Mouse (Mus musculus): Measurements from ENCODE around the gene Fads6.

The Fads6 gene

DNA sequence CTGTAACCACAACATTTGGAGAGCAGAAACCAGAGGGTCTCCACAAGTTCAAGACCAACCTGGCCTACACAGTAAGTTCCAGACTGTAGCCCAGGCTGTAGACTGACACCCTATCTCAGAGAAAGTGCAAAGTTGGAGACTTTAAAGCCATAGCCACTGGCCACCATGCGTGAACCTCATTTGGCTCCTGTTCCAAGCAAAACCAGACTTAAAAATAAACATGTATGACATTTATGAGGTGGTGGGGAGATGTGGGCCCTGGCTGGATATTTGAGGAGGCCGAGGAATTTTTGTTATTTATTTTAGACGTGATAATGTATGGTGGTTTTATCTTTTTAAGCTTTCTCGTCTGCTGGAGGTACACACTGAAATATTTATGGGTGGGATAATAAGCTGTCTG, 38.3 kb downstream of the Fads6 start:
- DNase-seq (ENCODE audit: extremely low spot score, low read depth, low spot score) = no peak

DNA sequence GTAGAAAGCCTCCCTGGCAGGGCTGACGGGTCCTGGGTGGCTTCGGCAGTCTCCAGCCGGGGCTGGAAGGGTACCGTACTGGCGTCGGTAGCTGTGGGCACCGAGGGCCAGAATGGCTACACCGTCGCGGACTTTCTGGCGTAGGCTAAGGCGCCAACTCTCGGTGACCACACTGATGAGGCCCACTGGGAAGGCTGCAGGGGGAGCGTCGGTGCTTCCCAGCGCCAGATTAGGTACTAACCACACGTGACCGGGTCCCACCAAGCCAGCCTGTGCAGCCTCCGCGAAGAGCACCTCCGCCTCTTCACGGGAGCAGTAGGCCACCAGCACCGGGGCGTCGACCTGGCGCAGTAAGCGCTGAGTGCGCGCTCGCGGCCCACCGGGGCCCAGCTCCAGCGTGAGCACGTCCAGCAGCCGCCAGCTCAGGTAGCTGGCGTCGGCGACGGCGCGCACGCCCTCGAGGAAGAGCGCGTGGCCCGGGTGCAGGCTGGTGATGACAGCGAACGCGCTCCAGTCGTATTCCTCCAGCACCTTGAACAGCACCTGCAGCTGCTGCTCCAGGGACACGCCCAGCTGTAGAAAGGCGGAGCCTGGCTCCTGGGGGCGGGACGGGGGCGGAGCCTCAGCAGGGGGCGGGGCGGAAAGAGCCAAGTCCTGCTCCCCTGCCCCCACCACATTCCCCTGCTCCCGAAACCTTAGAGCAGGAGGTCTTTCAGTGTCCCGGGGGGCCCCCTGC, 39.5 kb downstream of the Fads6 start:
- no peak for DNase-seq (ENCODE audit: extremely low spot score, low read depth, low spot score)

DNA sequence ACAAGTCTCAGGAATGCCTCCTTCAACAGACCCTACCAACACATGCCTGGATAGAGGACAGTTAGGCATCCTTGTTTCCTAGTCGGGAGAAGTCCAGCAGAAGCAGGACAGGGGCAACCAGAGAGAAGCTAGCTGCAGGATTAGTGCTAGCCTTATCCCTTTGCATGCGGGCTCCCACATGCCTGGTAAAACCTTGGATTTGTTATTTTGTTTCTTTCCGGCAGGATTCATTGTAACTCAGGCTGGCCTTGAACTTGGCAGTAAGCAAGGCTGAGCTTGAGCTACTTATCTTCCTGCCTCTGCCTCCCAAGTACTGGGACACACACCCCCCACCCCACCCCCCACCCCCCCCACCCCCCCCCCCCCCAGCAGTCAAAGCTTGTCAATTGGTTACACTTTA, 46.2 kb downstream of the Fads6 start:
- DNase-seq (ENCODE audit: extremely low spot score, low read depth, low spot score) = no peak

DNA sequence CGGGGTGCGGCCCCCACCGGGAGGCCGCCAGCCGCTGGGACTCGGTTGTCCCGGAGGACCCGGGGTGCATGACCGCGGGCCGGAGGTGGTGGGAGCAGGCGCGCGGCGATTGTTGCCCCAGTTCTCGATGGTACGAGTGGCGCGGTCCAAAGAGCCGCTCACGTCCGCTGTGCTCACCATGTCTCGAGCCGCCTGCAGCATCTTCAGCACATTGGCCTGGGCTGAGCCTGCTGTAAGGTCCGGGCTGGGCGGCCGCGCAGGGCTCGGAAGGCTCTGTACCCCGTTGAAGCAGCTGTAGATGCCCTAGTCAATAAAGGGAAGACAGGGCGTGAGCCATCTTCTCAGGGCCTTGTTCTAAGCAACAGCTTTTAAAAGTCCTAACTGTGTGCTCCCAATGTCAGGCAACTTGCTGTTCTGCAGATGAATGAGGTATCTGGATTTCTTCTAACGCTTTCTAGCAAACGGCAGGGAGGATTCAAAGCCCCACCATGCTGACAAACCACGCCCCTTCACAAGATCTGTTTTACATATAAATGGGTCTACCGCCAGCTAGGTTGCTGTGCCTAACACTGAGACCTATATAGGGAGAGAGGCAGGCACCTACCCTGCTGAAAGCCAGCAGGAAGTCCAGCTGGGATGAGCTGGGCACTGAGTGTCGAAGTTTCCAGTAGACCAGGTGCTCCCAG, 46.9 kb downstream of the Fads6 start:
- DNase-seq (ENCODE audit: extremely low spot score, low read depth, low spot score) = no peak

DNA sequence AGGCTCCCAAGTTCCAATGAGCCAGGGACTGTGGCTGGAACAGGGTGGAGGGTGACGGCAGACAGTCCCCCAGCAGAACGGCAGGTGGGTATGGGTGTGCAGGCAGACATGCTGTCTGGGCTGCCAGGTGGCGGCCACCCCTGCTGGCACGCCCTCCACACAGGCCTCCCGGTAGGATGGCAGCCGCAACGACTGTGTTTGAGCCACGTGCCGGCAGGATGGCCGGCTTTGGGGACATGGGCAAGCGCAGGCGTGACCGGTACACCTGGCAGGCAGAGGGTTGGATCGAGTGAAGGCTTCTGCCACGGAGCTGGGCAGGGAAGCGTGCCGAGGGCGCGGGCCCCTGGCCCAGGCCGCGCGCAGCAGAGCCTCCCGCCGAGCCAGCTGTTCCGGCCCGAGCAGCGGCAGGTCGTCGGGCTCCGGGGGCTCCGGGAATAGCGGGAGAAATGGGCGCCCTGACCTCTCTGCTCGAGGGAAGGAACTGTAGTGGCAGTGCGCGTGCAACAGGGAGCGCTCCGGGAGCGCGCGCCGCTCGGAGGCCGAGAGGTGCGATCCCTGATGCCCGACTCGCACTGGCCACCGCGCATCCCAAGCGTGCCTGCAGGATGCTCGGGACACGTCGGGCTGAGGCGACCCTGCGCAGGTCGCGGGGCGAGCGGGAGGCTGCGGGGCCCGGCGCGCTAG, 47.6 kb downstream of the Fads6 start:
- DNase-seq (ENCODE audit: extremely low spot score, low read depth, low spot score) = no peak

DNA sequence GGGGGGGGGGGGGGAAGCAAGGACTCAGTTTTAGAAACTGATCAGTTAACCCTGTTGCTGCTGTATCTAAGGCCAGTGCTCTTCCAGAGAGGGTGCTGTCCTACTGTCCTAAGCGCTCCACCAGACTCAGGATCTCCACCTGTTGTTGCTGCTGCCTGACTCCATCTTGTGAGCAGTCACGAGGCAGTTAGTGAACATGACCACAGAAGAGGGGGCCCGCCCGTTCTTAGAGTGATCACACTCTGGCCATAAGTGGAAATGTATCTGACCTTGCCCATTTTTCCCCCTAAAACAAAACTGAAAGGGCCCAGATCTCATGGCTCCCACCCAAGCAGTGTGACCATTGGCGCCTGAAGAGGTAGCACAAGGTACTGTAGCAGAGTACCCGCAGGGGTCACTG, 49.5 kb downstream of the Fads6 start:
- no peak for DNase-seq (ENCODE audit: extremely low spot score, low read depth, low spot score)

DNA sequence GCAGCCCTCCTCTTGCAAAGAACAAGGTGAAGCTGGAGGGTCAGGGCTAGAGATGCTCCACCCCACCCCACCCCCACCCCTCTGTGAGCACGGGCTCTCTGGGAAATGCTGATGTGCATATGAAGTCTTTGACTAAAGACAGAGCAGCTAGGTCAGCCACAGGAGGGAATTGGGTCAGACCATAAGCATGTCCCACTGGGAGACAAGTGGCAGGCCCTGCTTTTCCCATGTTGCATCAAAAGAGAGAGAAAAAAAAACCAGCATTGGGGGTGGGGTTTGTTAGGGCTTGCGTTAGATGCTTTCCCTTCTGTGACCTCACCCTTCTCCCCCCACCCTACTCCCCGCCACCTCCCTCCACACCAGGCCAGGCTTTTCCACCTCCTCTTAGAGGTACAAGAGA, 50.2 kb downstream of the Fads6 start:
- no peak for DNase-seq (ENCODE audit: extremely low spot score, low read depth, low spot score)

DNA sequence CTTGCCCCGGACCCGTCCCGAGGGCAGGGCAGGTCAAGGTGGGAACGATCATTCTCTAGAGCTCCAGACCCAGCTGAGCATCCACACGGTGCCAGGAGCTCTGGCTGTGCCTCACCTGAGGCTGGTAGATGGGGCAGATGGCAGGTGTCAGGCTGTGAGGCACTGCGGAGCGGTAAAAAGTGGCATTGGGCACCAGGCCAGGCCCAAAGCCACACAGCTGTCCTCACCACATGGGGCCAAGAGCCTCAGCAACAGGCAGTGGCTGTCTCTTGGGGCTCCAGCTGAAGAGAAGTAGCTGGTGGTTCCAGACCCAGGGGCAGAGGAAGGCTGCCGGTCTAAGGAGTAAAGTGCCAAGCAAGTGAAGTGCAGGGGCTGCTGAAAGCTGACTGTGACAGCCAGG, 51.1 kb downstream of the Fads6 start:
- no peak for DNase-seq (ENCODE audit: extremely low spot score, low read depth, low spot score)

DNA sequence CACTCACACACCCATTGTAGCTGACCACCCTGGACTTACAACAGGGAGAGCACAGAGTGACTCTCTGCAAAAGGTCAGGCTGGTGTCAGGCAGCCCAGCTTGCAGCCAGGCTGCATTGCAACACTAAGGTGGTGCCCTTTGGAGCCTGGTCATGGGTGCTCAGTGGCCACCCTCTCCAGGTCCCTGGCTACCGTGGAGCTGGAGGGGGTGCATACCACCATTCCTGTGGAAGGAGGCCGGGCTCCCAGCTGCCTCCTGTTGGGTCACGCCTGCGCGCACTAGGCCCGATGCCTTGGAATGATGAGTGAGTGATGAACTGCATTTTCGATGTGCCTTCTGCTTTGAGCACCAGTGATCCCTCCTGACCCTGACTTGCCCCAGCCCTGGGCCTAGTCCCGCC, 52.6 kb downstream of the Fads6 start:
- no peak for DNase-seq (ENCODE audit: extremely low spot score, low read depth, low spot score)

DNA sequence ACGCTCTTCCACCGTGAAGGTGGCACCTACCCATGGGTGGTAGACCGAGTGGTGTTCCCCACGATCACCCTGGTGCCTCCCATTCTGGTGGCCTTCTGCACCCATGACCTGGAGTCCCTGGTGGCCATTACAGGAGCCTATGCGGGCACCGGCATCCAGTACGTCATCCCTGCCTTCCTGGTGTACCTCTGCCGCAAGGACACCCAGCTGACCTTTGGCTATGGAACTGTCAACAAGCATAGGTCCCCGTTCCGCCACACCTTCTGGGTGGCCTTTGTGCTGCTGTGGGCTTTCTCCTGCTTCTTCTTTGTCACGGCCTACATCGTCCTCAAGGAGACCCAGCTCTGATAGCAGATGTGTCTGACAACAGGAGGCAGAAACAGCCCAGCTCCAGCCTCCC, 53.7 kb downstream of the Fads6 start:
- DNase-seq (ENCODE audit: extremely low spot score, low read depth, low spot score) = no peak

DNA sequence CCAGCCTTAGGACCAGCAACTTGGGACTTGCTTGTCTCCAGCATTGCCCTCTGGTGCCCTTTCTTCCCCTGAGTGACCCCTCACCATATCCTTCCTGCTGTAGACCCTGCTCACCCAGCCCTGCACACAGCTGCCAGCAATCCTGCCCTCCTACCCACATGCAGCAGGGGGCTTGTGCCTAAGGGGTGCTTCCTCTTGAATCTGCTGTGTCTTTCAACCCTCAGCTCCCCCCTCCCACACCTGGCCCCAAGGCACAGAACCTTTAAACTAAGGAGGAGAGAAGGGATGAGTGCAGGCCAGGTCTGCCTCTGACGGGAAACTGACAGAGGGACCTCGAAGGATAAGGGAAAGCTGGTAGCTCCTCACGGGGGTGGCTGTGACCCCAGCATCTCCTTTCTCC, 54.7 kb downstream of the Fads6 start:
- no peak for DNase-seq (ENCODE audit: extremely low spot score, low read depth, low spot score)

DNA sequence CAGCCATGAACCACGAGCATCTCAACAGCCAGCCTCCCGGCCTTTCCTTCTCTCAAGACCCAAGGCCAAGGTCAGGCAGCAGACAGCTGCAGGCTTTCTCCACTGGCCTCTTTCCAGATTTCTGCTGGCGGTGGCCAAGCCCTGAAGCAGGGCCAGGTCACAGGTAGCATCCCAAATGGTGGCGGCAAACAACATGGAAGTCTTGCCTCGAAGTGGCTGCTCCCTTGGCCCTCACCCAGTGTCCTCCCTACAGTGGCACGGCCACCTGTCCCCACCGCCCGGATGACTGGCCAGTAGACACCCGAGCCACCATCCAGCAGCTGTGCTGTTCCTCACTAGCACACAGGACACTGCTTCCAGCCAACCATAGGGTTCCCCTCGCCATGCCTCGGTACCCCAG, 56.1 kb downstream of the Fads6 start:
- no peak for DNase-seq (ENCODE audit: extremely low spot score, low read depth, low spot score)

DNA sequence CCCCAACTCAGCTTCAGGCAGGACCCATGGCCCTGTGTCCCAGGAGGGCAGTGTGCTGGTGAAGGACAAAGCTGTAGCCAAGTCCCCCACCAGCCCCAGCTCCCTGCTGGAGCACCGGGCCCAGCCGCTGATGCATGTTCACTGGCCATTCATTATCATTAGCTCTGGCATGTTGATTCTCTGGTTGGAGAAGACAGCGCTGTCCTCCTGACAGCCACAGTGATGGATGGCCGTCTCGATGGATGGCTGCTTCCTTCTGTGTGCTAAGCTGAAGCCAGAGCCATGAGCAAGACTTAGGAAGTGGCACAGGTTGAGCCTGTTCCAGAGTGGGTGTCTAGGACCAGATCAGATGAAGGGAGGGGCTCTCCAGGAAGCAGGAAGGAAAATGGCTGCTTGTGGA, 60.9 kb downstream of the Fads6 start:
- no peak for DNase-seq (ENCODE audit: extremely low spot score, low read depth, low spot score)

DNA sequence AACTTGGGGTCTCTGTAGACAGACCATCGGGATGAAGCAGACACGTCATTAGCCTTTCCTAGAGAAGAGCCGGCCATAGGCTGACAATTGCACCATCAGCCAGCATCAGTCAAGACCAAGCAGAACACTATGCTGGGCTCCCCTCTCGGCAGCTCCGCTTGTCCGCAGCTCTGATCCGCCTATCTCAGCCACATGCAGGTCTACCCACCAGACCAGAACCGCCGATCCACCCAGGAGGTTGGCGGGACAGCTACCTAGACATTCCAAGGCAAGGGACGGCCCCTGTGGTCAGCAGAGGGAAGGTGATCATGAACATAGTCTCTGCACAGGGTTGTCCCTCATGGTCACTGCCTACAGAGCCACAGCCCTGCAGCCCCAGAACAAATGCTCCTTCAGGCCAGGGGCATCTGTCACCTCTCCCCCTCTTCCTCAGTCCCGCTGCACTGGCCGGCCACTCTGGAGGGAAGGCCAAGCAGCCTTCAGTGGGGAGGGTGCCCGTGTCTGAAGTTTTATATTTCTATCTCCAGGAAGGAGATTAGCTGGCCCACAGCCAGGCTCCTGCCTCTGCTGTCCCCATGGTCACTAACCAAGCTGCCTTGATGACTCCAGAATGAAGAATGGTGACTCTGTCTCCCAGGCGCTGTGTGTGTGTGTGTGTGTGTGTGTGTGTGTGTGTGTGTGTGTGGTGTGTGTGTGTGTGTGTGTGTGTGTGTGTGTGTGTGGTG, 63.0 kb downstream of the Fads6 start:
- DNase-seq (ENCODE audit: extremely low spot score, low read depth, low spot score) = no peak

DNA sequence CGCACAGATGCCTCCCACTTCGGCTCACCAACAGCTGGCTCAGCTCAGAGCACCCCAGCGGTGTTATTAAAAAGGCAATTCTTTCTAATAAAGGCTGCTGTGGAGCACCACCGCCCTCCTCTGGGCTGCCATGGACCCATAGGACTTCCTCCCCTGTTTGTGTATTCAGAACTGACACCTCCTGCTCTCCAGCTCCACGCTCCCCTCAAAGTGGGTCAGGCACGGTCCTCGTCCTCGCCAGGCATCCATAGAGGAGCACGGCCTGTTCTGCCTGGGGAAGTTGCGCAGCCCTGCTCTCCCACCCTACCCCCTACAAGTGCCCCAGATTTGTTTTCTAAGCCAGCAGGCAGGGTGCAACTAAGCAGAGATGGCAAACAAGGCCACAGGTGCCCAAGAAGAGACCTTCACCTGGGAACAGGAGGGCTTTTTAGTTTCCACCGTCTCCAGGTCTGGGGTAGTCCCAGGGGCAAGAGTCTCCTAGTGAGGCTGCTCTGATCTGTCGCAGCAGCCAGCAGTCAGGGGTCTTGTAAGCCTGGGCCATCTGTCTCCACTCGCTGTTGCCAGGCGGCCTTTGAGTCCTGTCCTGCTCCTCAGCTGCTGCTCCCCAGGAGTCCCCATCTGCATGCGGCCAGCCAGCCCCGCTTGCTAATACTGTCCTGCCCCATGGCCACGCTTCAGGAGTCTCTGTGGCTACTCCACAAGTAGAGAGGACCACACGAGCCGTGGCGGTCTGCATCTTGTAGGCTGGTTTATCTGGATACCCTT, 63.8 kb downstream of the Fads6 start:
- DNase-seq (ENCODE audit: extremely low spot score, low read depth, low spot score) = no peak

DNA sequence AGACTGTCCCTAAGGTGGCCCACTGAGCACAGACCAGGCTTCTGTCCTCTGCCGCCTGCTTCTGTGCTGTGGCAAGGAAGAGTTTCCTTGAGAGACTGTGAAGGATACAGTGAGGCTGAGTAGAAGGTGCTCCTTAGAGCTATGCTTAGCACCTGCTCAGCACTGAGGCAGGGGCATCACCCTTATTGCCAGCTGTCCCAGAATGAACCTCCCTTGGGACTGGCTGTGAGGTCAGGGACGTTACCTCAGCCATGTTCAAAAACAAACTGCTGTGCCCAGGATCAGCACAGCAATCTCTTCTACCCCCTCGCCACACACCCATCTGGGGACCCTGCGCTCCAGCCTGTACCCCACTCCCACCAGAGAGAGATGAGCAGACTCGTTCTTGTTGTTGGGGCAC, 64.6 kb downstream of the Fads6 start:
- DNase-seq (ENCODE audit: extremely low spot score, low read depth, low spot score) = no peak

DNA sequence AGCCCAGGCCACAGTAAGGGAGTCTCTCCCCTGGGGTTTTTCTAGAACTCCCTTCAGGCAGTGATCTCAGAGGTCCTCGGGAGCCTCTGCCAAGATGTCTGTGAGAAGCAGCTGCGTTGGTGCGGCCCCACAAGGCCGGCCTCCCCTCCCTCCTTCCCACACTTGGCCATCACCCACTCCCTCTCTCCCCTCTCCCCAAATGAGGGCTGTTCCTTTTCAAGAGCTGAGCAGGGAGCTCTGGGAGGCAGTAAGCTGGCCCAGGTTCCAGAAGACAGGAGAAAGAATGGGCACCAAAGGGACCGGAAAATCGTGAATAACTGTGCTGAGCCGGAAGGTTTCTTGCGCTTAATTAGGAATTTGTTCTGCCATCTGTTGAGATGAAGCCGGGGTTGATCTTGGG, 65.5 kb downstream of the Fads6 start:
- DNase-seq (ENCODE audit: extremely low spot score, low read depth, low spot score) = no peak

DNA sequence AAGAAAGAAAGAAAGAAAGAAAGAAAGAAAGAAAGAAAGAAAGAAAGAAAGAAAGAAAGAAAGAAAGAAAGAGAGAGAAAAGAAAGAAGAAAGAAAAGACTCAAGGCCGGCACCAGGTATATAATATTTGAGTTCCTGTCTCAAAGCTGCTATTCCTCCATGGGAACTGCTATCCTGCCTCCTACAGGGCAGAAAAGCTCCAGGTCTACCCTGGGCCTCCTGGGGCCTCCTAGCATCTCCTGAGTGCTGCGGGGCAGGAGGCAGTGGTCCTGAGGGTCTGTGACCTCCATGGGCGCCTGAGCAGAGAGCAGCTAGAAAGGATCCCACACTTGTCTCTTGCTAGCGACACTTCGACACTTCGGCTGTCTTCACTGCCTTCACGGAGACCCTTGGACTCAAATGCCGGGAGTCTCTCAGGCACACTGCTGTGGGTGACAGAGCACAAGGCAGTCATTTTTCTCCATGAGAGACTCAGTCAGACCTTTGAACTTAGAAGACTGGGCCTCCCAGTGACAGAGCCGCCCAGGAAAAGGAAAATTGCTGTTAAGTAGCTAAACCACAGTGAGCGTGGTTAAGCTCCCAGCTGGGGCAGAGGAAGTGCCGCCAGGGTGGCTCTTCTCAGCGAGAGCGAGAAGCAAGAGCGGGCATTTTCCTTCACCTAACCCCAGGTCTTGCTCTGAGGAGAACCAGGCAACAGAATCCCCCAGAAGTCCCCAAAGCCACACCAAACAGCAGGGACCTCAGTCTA, 66.1 kb downstream of the Fads6 start:
- DNase-seq (ENCODE audit: extremely low spot score, low read depth, low spot score) = no peak

Measured in hindlimb bud, embryonic 11.5 days (tissue).